Mouse (Mus musculus) cerebellum, adult 11-12 months (tissue): ENCODE results near the gene Nid2.
A peak's percentile ranks its signal among the peaks of the same experiment; 100 is the strongest.

Source experiments
- DNase-seq: peaks from one replicate; pipeline ENCODE4 v3.0.0; 2022

Nid2 gene

GRCm38 (mm10) chr14:19751025-19751771 lies at the start of gene Nid2:
Gene Nid2 (plus strand): TSS chr14:19751265.
- DNase-seq = no peak

GRCm38 (mm10) chr14:19701546-19701945 lies 49.5 kb upstream of the Nid2 start:
- DNase-seq = no peak

GRCm38 (mm10) chr14:19705649-19706048 lies 45.4 kb upstream of the Nid2 start:
- no peak for DNase-seq

GRCm38 (mm10) chr14:19706454-19706853 lies 44.6 kb upstream of the Nid2 start:
- DNase-seq = peak; percentile 15

- DNase-seq = no peak
Measured at GRCm38 (mm10) chr14:19706997-19707396, 44.1 kb upstream of the Nid2 start.

GRCm38 (mm10) chr14:19707721-19708507 lies 43.2 kb upstream of the Nid2 start:
- DNase-seq = no peak

GRCm38 (mm10) chr14:19709161-19709560 lies 41.9 kb upstream of the Nid2 start:
- no peak for DNase-seq

GRCm38 (mm10) chr14:19711771-19712170 lies 39.3 kb upstream of the Nid2 start:
- DNase-seq = no peak

GRCm38 (mm10) chr14:19713067-19713466 lies 38.0 kb upstream of the Nid2 start:
- DNase-seq = no peak

GRCm38 (mm10) chr14:19719077-19719476 lies 32.0 kb upstream of the Nid2 start:
- no peak for DNase-seq

- no peak for DNase-seq
Measured at GRCm38 (mm10) chr14:19720044-19720611, 30.9 kb upstream of the Nid2 start.

- DNase-seq = no peak
Measured at GRCm38 (mm10) chr14:19728278-19728677, 22.8 kb upstream of the Nid2 start.

GRCm38 (mm10) chr14:19728737-19729136 lies 22.3 kb upstream of the Nid2 start:
- DNase-seq = no peak

- no peak for DNase-seq
Measured at GRCm38 (mm10) chr14:19732097-19732496, 19.0 kb upstream of the Nid2 start.

GRCm38 (mm10) chr14:19733490-19734282 lies 17.4 kb upstream of the Nid2 start:
- DNase-seq = no peak

GRCm38 (mm10) chr14:19735303-19735702 lies 15.8 kb upstream of the Nid2 start:
- DNase-seq = no peak

GRCm38 (mm10) chr14:19737568-19737967 lies 13.5 kb upstream of the Nid2 start:
- no peak for DNase-seq

GRCm38 (mm10) chr14:19738094-19738843 lies 12.8 kb upstream of the Nid2 start:
- no peak for DNase-seq

GRCm38 (mm10) chr14:19739416-19740146 lies 11.5 kb upstream of the Nid2 start:
- DNase-seq = no peak

GRCm38 (mm10) chr14:19740147-19740738 lies 10.8 kb upstream of the Nid2 start:
- no peak for DNase-seq

- DNase-seq = no peak
Measured at GRCm38 (mm10) chr14:19744876-19745275, 6.2 kb upstream of the Nid2 start.
